Mouse (Mus musculus): Measurements from ENCODE around the gene Dlg4. TPM values are rescaled to one million over a fixed set of nuclear protein-coding genes. Genes with fewer than 3 reads are reported as not detected.

The Dlg4 gene
- 3.3 and 6.2 TPM in 2 replicates for total RNA-seq (2023)

GRCm38 (mm10) chr11:70016669-70017068, at the start of gene Dlg4:
TSS of gene Dlg4 (plus strand) at chr11:70016942.

DNA sequence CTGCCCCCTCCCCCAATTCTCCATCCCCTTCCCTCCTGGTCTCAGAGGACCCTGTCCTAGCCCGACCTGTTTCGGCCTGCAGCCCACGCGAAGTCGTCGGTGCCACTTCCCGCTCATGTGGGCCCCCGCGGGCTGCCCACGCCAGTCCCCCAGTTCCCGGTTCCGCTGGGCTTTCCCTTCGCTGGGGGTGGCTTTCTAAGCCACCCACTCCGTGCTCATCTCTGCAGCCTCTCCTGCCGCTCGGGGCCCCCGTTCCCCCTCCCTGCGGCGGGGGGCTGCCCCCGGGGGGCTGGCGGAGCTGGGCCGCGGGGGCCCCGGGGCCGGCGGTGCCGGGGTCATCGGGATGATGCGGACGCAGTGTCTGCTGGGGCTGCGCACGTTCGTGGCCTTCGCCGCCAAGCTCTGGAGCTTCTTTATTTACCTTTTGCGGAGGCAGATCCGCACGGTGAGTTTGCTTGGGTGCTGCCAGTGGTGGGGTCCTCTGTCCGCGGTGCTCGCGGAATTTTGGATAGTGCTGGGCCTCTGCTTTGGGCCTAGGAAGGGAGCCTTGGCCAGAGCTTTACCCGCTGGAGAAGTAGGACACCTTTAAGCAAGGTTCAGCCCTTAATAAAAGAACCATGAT, 35.5 kb upstream of the Dlg4 start, which contains the start of gene Ctdnep1:
TSS of gene Ctdnep1 (plus strand) at position 16 of the 622 bp plus-strand sequence.

GRCm38 (mm10) chr11:69982225-69982624, 34.5 kb upstream of the Dlg4 start, which contains the start of gene Elp5:
TSS of gene Elp5 (minus strand) at chr11:69982517.

GRCm38 (mm10) chr11:69990850-69991691, 25.7 kb upstream of the Dlg4 start, which contains the start of gene Gabarap:
TSS of gene Gabarap (plus strand) at chr11:69991143.

GRCm38 (mm10) chr11:69995391-69995960, 21.3 kb upstream of the Dlg4 start, which contains the start of gene Phf23:
TSS of gene Phf23 (plus strand) at chr11:69995777.

GRCm38 (mm10) chr11:70000396-70000898, 16.3 kb upstream of the Dlg4 start, which contains the start of gene Dvl2:
TSS of gene Dvl2 (plus strand) at chr11:70000595.

GRCm38 (mm10) chr11:70014880-70015558, 1.7 kb upstream of the Dlg4 start, which contains the start of gene Acadvl:
TSS of gene Acadvl (minus strand) at chr11:70015411.

DNA sequence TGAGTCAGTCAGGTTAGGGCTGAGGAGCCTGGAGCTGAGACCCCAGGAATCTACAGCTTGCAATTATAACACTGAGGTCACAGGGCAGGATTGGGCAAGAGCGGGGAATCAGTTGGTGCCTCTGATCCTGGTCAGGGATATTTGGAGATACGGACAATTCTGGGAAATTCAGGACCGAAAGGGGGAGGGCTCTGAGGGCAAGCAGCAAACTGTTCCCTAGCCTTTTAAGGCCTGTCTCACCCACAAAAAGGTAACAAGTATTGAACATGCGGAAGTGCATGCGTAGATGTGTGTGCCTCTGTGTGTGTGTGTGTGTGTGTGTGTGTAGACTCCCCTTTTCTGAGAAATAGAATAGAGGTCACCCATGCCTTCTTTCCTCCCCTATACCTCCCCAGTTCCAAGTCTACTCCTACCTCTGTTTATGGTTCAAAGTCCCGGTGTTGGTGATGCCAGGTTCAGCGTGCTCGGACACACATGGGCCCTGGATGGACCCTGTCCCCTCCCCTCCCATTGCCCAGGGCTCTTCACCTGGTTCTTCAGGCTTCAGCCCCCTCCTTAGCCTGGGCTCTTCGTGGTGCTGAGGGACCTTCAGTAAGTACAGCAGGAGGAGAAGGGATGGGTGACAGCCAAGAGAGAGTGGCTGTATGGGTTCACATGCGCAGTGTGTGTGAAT, 37.3 kb downstream of the Dlg4 start, which contains the start of gene Asgr1:
TSS of gene Asgr1 (plus strand) at position 188 of the 673 bp plus-strand sequence.

DNA sequence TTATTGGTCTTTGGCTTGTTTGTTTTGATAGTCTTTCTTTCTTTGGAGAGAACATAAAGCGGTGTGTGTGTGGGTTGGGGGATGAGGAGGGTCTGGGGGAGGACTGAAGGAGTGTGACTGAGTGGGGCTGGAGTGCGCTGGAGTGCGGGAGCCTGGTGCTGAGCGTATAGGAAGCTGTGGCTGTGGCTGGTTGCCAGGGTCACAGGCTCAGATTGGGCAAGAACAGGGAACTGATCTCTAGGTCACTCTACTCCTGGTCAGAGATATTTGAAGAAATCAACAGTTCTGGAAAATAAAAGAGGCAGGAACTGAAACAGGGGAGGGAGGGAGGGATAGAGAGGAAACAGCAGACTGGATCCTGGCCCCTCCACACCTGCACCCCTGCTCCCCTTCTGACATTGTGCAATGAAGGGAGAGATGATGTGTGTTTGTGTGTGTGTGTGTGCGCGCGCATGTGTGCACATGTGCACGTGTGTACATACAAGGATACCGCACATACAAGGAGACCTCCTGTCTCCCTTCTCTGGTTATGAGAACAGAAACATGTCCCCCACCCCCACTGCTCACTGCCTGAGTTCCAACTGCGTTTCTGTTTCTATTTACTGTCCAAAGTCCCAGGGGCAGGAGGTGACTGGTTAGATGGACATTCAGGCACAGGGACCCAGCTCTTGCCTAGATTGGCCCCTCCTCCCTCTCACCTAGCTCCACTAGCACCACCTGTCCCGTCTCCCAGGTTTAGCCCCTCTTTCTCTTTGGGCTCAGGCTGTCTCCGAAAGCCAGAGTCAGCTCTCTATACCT, 75.4 kb downstream of the Dlg4 start, which contains the start of gene Asgr2:
TSS of gene Asgr2 (plus strand) at position 659 of the 798 bp plus-strand sequence.

Other genes starting within 250 kb of the Dlg4 start
- gene Chrnb1, start 221.0 kb upstream of the Dlg4 start, total RNA-seq (2023): 0.54 and 1.0 TPM in 2 replicates
- not detected in 2 replicates for gene Fgf11, start 215.1 kb upstream of the Dlg4 start, total RNA-seq (2023)
- not detected in 2 replicates for gene Tmem102, start 211.3 kb upstream of the Dlg4 start, total RNA-seq (2023)
- not detected in 2 replicates for gene Gm39566, start 201.6 kb upstream of the Dlg4 start, total RNA-seq (2023)
- gene Spem2, start 198.5 kb upstream of the Dlg4 start, total RNA-seq (2023): not detected in 2 replicates
- gene Spem1, start 194.8 kb upstream of the Dlg4 start, total RNA-seq (2023): not detected in 2 replicates
- 0.88 and 1.8 TPM in 2 replicates for gene Nlgn2, start 179.2 kb upstream of the Dlg4 start, total RNA-seq (2023)
- 76.0 and 86.7 TPM in 2 replicates for gene Tmem256, start 178.4 kb upstream of the Dlg4 start, total RNA-seq (2023)
- 26.2 and 36.2 TPM in 2 replicates for gene Plscr3, start 170.6 kb upstream of the Dlg4 start, total RNA-seq (2023)
- gene Tnk1, start 158.2 kb upstream of the Dlg4 start, total RNA-seq (2023): not detected in 2 replicates
- 0.84 TPM in 1 of 2 replicates, not detected in the other for gene Tmem95, start 138.9 kb upstream of the Dlg4 start, total RNA-seq (2023)
- gene Kctd11, start 135.5 kb upstream of the Dlg4 start, total RNA-seq (2023): 6.8 TPM in 2 replicates
- gene Acap1, start 121.4 kb upstream of the Dlg4 start, total RNA-seq (2023): 262 and 323 TPM in 2 replicates
- gene 2810408A11Rik, start 116.0 kb upstream of the Dlg4 start, total RNA-seq (2023): 1.2 and 2.6 TPM in 2 replicates
- gene Neurl4, start 115.9 kb upstream of the Dlg4 start, total RNA-seq (2023): 17.7 and 25.0 TPM in 2 replicates
- 71.0 and 76.8 TPM in 2 replicates for gene Gps2, start 103.1 kb upstream of the Dlg4 start, total RNA-seq (2023)
- gene Eif5a, start 95.0 kb upstream of the Dlg4 start, total RNA-seq (2023): 429 and 447 TPM in 2 replicates
- not detected in 2 replicates for gene Ybx2, start 81.1 kb upstream of the Dlg4 start, total RNA-seq (2023)
- gene Slc2a4, start 68.8 kb upstream of the Dlg4 start, total RNA-seq (2023): 0.20 TPM in 1 of 2 replicates, not detected in the other
- not detected in 2 replicates for gene Cldn7, start 52.2 kb upstream of the Dlg4 start, total RNA-seq (2023)
- gene Ctdnep1, start 35.8 kb upstream of the Dlg4 start, total RNA-seq (2023): 57.0 and 90.8 TPM in 2 replicates
- gene Elp5, start 34.4 kb upstream of the Dlg4 start, total RNA-seq (2023): 24.6 and 25.4 TPM in 2 replicates
- 585 and 586 TPM in 2 replicates for gene Gabarap, start 25.8 kb upstream of the Dlg4 start, total RNA-seq (2023)
- gene Phf23, start 21.2 kb upstream of the Dlg4 start, total RNA-seq (2023): 41.1 and 46.0 TPM in 2 replicates
- 18.1 and 19.3 TPM in 2 replicates for gene Dvl2, start 16.3 kb upstream of the Dlg4 start, total RNA-seq (2023)
- 41.4 and 52.4 TPM in 2 replicates for gene Acadvl, start 1.5 kb upstream of the Dlg4 start, total RNA-seq (2023)
- not detected in 2 replicates for gene Asgr1, start 37.1 kb downstream of the Dlg4 start, total RNA-seq (2023)
- gene Asgr2, start 75.7 kb downstream of the Dlg4 start, total RNA-seq (2023): 0.69 TPM in 1 of 2 replicates, not detected in the other
- gene Mgl2, start 113.4 kb downstream of the Dlg4 start, total RNA-seq (2023): 6.6 and 9.0 TPM in 2 replicates
- gene Clec10a, start 139.3 kb downstream of the Dlg4 start, total RNA-seq (2023): 11.3 and 11.4 TPM in 2 replicates
- not detected in 2 replicates for gene Slc16a11, start 195.8 kb downstream of the Dlg4 start, total RNA-seq (2023)
- 0.95 and 2.2 TPM in 2 replicates for gene Slc16a13, start 204.1 kb downstream of the Dlg4 start, total RNA-seq (2023)
- gene Bcl6b, start 212.9 kb downstream of the Dlg4 start, total RNA-seq (2023): not detected in 2 replicates
- gene 0610010K14Rik, start 221.0 kb downstream of the Dlg4 start, total RNA-seq (2023): 33.5 and 36.5 TPM in 2 replicates
- gene Gm21988, start 222.9 kb downstream of the Dlg4 start, total RNA-seq (2023): 3.0 and 5.2 TPM in 2 replicates
- 101 and 117 TPM in 2 replicates for gene Rnasek, start 222.9 kb downstream of the Dlg4 start, total RNA-seq (2023)
- 0.51 TPM in 1 of 2 replicates, not detected in the other for gene Alox12, start 238.4 kb downstream of the Dlg4 start, total RNA-seq (2023)

Measured in neutrophil, adult 65 days (primary cell).